Mouse (Mus musculus): ENCODE results near the gene Vegfa. TPM values are rescaled to one million over a fixed set of nuclear protein-coding genes. Genes with fewer than 3 reads are reported as not detected.

The Vegfa gene
- total and polyA plus RNA-seq, 3 experiments = 15.3 to 50.0 (median 17.2) TPM

DNA sequence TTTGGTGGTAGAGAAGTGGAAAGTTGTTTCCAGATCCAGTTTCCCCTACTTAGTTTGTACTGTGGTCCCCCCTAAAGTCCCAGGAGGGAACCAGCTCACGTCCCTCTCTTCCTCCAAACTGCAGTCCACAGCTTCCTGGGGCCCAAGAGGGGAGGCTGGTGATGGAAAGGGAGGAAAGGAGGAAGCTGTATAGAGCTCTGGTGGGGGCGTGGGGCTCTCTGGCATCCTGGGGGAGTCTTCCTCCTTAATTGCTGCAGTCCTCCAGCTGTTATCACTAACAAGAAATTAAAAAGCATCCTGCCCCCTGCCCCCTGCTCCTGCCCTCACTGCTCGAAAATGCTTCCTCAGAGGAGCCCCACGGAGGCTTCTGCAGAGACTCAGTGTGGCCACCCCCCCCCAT is 17.4 kb upstream of the Vegfa start:
- in situ Hi-C loops (cut with MboI; ENCODE audit: low pct_ligation_motif_present, low pct_unique_long_range_greater_than_20kb, low sequenced_read_pairs) = no loop called here

GRCm38 (mm10) chr17:46048184-46048583 is 16.0 kb upstream of the Vegfa start:
- no peak overlapping the region for H3K27ac ChIP-seq (ENCODE audit: insufficient read depth, low read depth)
- no peak for DNase-seq (ENCODE audit: extremely low read depth)
- no peak for TF ChIP-seq HCFC1 (IDR thresholded peaks at IDR 0.05; ENCODE audit: low read depth, low read length)
- TF ChIP-seq CTCF (conservative IDR thresholded peaks at IDR 0.05 in 1 of 2, IDR thresholded peaks at IDR 0.05 in 1 of 2; ENCODE audit: low read depth in 2 of 2, low read length in 2 of 2) = peak in 1 of 2 experiments; percentile 31; a peak in 2 of 4 replicates
- no peak overlapping the region for H3K9ac ChIP-seq (ENCODE audit: insufficient read depth, low read depth)
- no peak overlapping the region for H3K4me3 ChIP-seq (replicated peaks in 1 of 3; ENCODE audit: low read depth in 2 of 3, low read length in 2 of 3, poor library complexity in 1 of 3)
- H3K4me2 ChIP-seq (ENCODE audit: insufficient read depth, low read depth, poor library complexity, severe bottlenecking) = no peak overlapping the region
- peaks cover 11% of the 10 kb centered on the region for H3K9me3 ChIP-seq (replicated peaks; ENCODE audit: low read length)
- no peaks in the 10 kb centered on the region for H3K36me3 ChIP-seq (replicated peaks in 1 of 2; ENCODE audit: control insufficient read depth in 1 of 2, insufficient read depth in 1 of 2, low read length in 1 of 2)
- H3K79me2 ChIP-seq (replicated peaks; ENCODE audit: control insufficient read depth, extremely low read depth, insufficient read depth, poor library complexity, severe bottlenecking) = no peaks in the 10 kb centered on the region
- peaks cover 7 to 37% of the 10 kb centered on the region in 2 experiments; a peak in 3 of 4 replicates for H3K4me1 ChIP-seq (ENCODE audit: control insufficient read depth in 1 of 2, insufficient read depth in 2 of 2)
- dilution Hi-C loops (cut with MboI; ENCODE audit: extremely low pct_ligation_motif_present, extremely low pct_unique_long_range_greater_than_20kb, low sequenced_read_pairs) (no loop called here), in situ Hi-C loops (cut with MboI; ENCODE audit: low pct_ligation_motif_present, low pct_unique_long_range_greater_than_20kb, low sequenced_read_pairs) (no loop called here)
- H3K27me3 ChIP-seq (replicated peaks) = peaks cover 19% of the 10 kb centered on the region

More for the DNA sequence above, 17.4 kb upstream of the Vegfa start:
- dilution Hi-C loops (cut with MboI; ENCODE audit: extremely low pct_ligation_motif_present, extremely low pct_unique_long_range_greater_than_20kb, low sequenced_read_pairs) = no loop called here
- Histone ChIP-seq H3K4me2 (ENCODE audit: insufficient read depth, low read depth, poor library complexity, severe bottlenecking) (no peak overlapping the region), H3K4me3 (replicated peaks in 1 of 3; ENCODE audit: low read depth in 2 of 3, low read length in 2 of 3, poor library complexity in 1 of 3) (no peak overlapping the region), H3K4me1 (ENCODE audit: control insufficient read depth in 1 of 2, insufficient read depth in 2 of 2) (peaks cover 7 to 31% of the 10 kb centered on the region in 2 experiments; a peak in 3 of 4 replicates), H3K27ac (ENCODE audit: insufficient read depth, low read depth) (no peak overlapping the region), H3K36me3 (replicated peaks in 1 of 2; ENCODE audit: control insufficient read depth in 1 of 2, insufficient read depth in 1 of 2, low read length in 1 of 2) (no peaks in the 10 kb centered on the region), H3K27me3 (replicated peaks) (peaks cover 27% of the 10 kb centered on the region), H3K9ac (ENCODE audit: insufficient read depth, low read depth) (no peak overlapping the region), H3K79me2 (replicated peaks; ENCODE audit: control insufficient read depth, extremely low read depth, insufficient read depth, poor library complexity, severe bottlenecking) (no peaks in the 10 kb centered on the region), H3K9me3 (replicated peaks; ENCODE audit: low read length) (peaks cover 11% of the 10 kb centered on the region)
- DNase-seq (ENCODE audit: extremely low read depth) = no peak
- TF ChIP-seq MYC (IDR thresholded peaks at IDR 0.05; ENCODE audit: low read depth, low read length) (no peak), MEF2A (IDR thresholded peaks at IDR 0.05; ENCODE audit: borderline replicate concordance, low read depth, low read length) (no peak)

DNA sequence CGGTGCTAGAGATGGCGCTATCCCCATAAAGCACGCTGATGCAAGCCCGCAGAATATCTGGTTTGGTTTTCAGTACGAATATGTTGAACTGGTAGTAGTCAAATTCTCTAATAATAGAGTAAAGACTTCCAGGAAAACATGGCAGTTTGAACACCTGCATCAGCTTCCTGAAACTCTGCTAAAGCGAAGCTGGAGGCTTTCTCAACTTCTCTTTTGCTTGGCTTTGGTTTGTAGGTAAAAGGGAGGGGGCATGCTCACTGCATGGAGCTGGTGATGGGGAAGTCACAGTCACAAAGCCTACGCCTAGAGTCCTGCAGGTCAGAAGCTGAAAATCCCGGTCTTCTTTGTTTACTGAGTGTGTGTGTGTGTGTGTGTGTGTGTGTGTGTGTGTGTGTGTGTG is 13.6 kb upstream of the Vegfa start:
- dilution Hi-C loops (cut with MboI; ENCODE audit: extremely low pct_ligation_motif_present, extremely low pct_unique_long_range_greater_than_20kb, low sequenced_read_pairs) (no loop called here), in situ Hi-C loops (cut with MboI; ENCODE audit: low pct_ligation_motif_present, low pct_unique_long_range_greater_than_20kb, low sequenced_read_pairs) (no loop called here)
- peak; percentile 43 for DNase-seq (ENCODE audit: extremely low read depth)
- Histone ChIP-seq H3K9me3 (replicated peaks; ENCODE audit: low read length) (peaks cover 11% of the 10 kb centered on the region), H3K9ac (ENCODE audit: insufficient read depth, low read depth) (no peak overlapping the region), H3K79me2 (replicated peaks; ENCODE audit: control insufficient read depth, extremely low read depth, insufficient read depth, poor library complexity, severe bottlenecking) (no peaks in the 10 kb centered on the region), H3K27ac (ENCODE audit: insufficient read depth, low read depth) (no peak overlapping the region), H3K4me1 (ENCODE audit: control insufficient read depth in 1 of 2, insufficient read depth in 2 of 2) (peaks cover 7 to 47% of the 10 kb centered on the region in 2 experiments; a peak in 3 of 4 replicates), H3K36me3 (replicated peaks in 1 of 2; ENCODE audit: control insufficient read depth in 1 of 2, insufficient read depth in 1 of 2, low read length in 1 of 2) (no peaks in the 10 kb centered on the region), H3K27me3 (replicated peaks) (peaks cover 6% of the 10 kb centered on the region), H3K4me2 (ENCODE audit: insufficient read depth, low read depth, poor library complexity, severe bottlenecking) (no peak overlapping the region), H3K4me3 (replicated peaks in 1 of 3; ENCODE audit: low read depth in 2 of 3, low read length in 2 of 3, poor library complexity in 1 of 3) (no peak overlapping the region)
- TF ChIP-seq POLR2A (IDR thresholded peaks at IDR 0.05; ENCODE audit: low read depth, low read length) (no peak), POLR2AphosphoS2 (IDR thresholded peaks at IDR 0.05; ENCODE audit: low read depth, low read length) (no peak), ETS1 (conservative IDR thresholded peaks at IDR 0.05; ENCODE audit: low read depth, low read length) (peak; percentile 22; the same call in 1 of the 2 replicates), MEF2A (IDR thresholded peaks at IDR 0.05; ENCODE audit: borderline replicate concordance, low read depth, low read length) (peak; percentile 39; the same call in 1 of the 2 replicates), NRF1 (IDR thresholded peaks at IDR 0.05; ENCODE audit: low read depth, low read length) (no peak), HCFC1 (IDR thresholded peaks at IDR 0.05; ENCODE audit: low read depth, low read length) (no peak), TBP (conservative IDR thresholded peaks at IDR 0.05; ENCODE audit: low read depth, low read length) (no peak), RAD21 (IDR thresholded peaks at IDR 0.05; ENCODE audit: low read depth, low read length) (peak; percentile 13), IRF4 (IDR thresholded peaks at IDR 0.05; ENCODE audit: low read depth, low read length) (peak; percentile 26; the same call in 1 of the 2 replicates), TCF12 (IDR thresholded peaks at IDR 0.05; ENCODE audit: low read depth, low read length) (peak; percentile 42; the same call in 1 of the 2 replicates), ELF1 (IDR thresholded peaks at IDR 0.05; ENCODE audit: low read depth, low read length) (no peak), USF1 (IDR thresholded peaks at IDR 0.05; ENCODE audit: low read depth, low read length) (no peak), ZKSCAN1 (IDR thresholded peaks at IDR 0.05; ENCODE audit: borderline replicate concordance, low read depth, low read length) (no peak), MAFK (IDR thresholded peaks at IDR 0.05; ENCODE audit: insufficient replicate concordance, low read length) (no peak), ZNF384 (IDR thresholded peaks at IDR 0.05; ENCODE audit: low read depth, low read length) (no peak), NELFE (IDR thresholded peaks at IDR 0.05; ENCODE audit: low read depth, low read length) (no peak), EP300 (IDR thresholded peaks at IDR 0.05; ENCODE audit: low read length) (peak; percentile 38; the same call in 1 of the 2 replicates), JUN (IDR thresholded peaks at IDR 0.05; ENCODE audit: insufficient read depth, low read depth, low read length) (no peak), MAX (IDR thresholded peaks at IDR 0.05; ENCODE audit: low read length) (no peak), CTCF (conservative IDR thresholded peaks at IDR 0.05 in 1 of 2, IDR thresholded peaks at IDR 0.05 in 1 of 2; ENCODE audit: low read depth in 2 of 2, low read length in 2 of 2) (peak in 1 of 2 experiments; percentile 39; a peak in 1 of 4 replicates)
